Mouse (Mus musculus) retina, postnatal 7 days (tissue): Measurements from ENCODE around the gene Katnal1.
A peak's percentile ranks its signal among the peaks of the same experiment; 100 is the strongest.

Source experiments
- DNase-seq: peaks from one replicate; pipeline ENCODE4 v3.0.0-alpha.2; 2012; ENCODE audit warnings: low read depth, low spot score

Katnal1 gene

GRCm38 (mm10) chr5:148929116-148929449, at the start of gene Katnal1:
Gene Katnal1, minus strand, starts transcription at chr5:148929320.
- DNase-seq: no peak

- DNase-seq: no peak
These were observed 49.5 kb upstream of the Katnal1 start for GRCm38 (mm10) chr5:148978458-148979165.

GRCm38 (mm10) chr5:148977698-148978457, 48.8 kb upstream of the Katnal1 start:
- peak; percentile 76 for DNase-seq

GRCm38 (mm10) chr5:148976876-148977275, 47.8 kb upstream of the Katnal1 start:
- no peak for DNase-seq

GRCm38 (mm10) chr5:148975035-148975434, 45.9 kb upstream of the Katnal1 start:
- no peak for DNase-seq

GRCm38 (mm10) chr5:148973019-148973668, 44.0 kb upstream of the Katnal1 start:
- DNase-seq: no peak

- DNase-seq: no peak
These were observed 43.0 kb upstream of the Katnal1 start for GRCm38 (mm10) chr5:148972167-148972566.

- no peak for DNase-seq
These were observed 40.5 kb upstream of the Katnal1 start for GRCm38 (mm10) chr5:148969648-148970047.

GRCm38 (mm10) chr5:148968958-148969576, 39.9 kb upstream of the Katnal1 start:
- no peak for DNase-seq

- no peak for DNase-seq
These were observed 39.1 kb upstream of the Katnal1 start for GRCm38 (mm10) chr5:148968179-148968578.

- no peak for DNase-seq
These were observed 37.3 kb upstream of the Katnal1 start for GRCm38 (mm10) chr5:148966395-148966794.

GRCm38 (mm10) chr5:148965691-148966333, 36.7 kb upstream of the Katnal1 start:
- DNase-seq: no peak

GRCm38 (mm10) chr5:148965089-148965591, 36.0 kb upstream of the Katnal1 start:
- no peak for DNase-seq

- DNase-seq: no peak
These were observed 35.1 kb upstream of the Katnal1 start for GRCm38 (mm10) chr5:148964251-148964650.

GRCm38 (mm10) chr5:148960211-148960610, 31.1 kb upstream of the Katnal1 start:
- no peak for DNase-seq

- DNase-seq: no peak
These were observed 30.2 kb upstream of the Katnal1 start for GRCm38 (mm10) chr5:148959068-148959990.

GRCm38 (mm10) chr5:148958355-148958754, 29.2 kb upstream of the Katnal1 start:
- no peak for DNase-seq

GRCm38 (mm10) chr5:148956898-148957535, 27.9 kb upstream of the Katnal1 start:
- DNase-seq: no peak

- no peak for DNase-seq
These were observed 27.0 kb upstream of the Katnal1 start for GRCm38 (mm10) chr5:148956091-148956490.

- no peak for DNase-seq
These were observed 26.5 kb upstream of the Katnal1 start for GRCm38 (mm10) chr5:148955575-148955974.
